Mouse (Mus musculus) thymus, adult 2 months (tissue): Measurements from ENCODE around the gene Spag9.

ENCODE experiments used
- CTCF ChIP-seq: fragments of 200-500 bp; IDR thresholded peaks from 2 replicates; pipeline ENCODE4 v1.5.1; 2012; ENCODE audit warnings: mild to moderate bottlenecking, control low read depth, low read length, moderate library complexity, borderline replicate concordance; ENCODE audit not compliant: control insufficient read depth, poor library complexity, insufficient read depth; ENCODE audit errors: extremely low read depth
- POLR2A ChIP-seq: fragments of 200-500 bp; IDR thresholded peaks from 2 replicates; pipeline ENCODE4 v1.6.1; 2012; ENCODE audit warnings: mild to moderate bottlenecking, low read length, control low read depth, moderate library complexity; ENCODE audit not compliant: control insufficient read depth, poor library complexity, insufficient read depth; ENCODE audit errors: extremely low read depth

DNA sequence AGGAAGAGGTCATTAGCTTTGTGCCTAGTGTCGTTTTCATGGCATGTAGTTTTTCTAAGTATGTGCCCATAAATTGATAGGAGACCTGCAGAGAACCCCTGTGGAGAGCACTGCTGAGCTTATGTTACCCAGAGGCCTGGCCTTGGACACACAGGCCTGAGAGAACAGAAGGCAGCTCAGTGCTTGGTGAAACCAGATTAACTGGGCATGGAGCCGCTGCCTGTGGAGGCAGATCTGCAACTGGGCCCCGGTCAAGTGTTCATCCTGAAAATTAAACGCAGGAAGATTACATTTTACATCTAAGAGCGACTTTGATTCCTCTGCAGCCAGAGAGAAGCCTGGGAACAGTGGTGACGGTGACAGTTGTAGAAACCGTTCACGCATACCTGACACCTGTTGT, 132.6 kb downstream of the Spag9 start:
- TF ChIP-seq CTCF: no peak
- no peak for TF ChIP-seq POLR2A
